Mouse (Mus musculus): ENCODE data around the gene Gipc1. TPM values are rescaled to one million over a fixed set of nuclear protein-coding genes. Genes with fewer than 3 reads are reported as not detected.

Gene Gipc1
- 12.6 and 14.6 TPM in 2 replicates for total RNA-seq (2014; rRNA removed)
- 14.5 and 15.7 TPM in 2 replicates for polyA plus RNA-seq (2012; rRNA removed)

- H3K27me3 ChIP-seq (ENCODE audit: control insufficient read depth, insufficient read depth, low read length), result no peaks in the 10 kb centered on the region
- TF ChIP-seq POLR2A (IDR thresholded peaks at IDR 0.05; ENCODE audit: extremely low read depth, insufficient read depth, low read length) (no peak), CTCF (IDR thresholded peaks at IDR 0.05; ENCODE audit: low read depth, low read length) (no peak)
- WGBS, result 3% methylated on average over 50 of the region's 50 CpGs
- H3K9ac ChIP-seq (ENCODE audit: low read depth, low read length), result peak within 1 kb of the TSS; percentile 84
- H3K79me2 ChIP-seq (ENCODE audit: control insufficient read depth, insufficient read depth, low read length), result no peaks in the 10 kb centered on the region
- H3K4me1 ChIP-seq (ENCODE audit: control insufficient read depth, insufficient read depth, low read length), result peaks cover 5% of the 10 kb centered on the region
- H3K36me3 ChIP-seq (ENCODE audit: control insufficient read depth, insufficient read depth, low read length), result no peaks in the 10 kb centered on the region
- H3K27ac ChIP-seq (replicated peaks; ENCODE audit: insufficient read depth, low read depth, low read length), result 0 out of 2 replicates have a peak within 1 kb of the TSS, but pooled peaks have one; percentile 13
- peak; percentile 91 for DNase-seq (ENCODE audit: extremely low read depth, low read depth, low spot score)
- peak within 1 kb of the TSS; percentile 77 for H3K4me3 ChIP-seq (ENCODE audit: insufficient read depth, low read depth, low read length)
Measured at GRCm38 (mm10) chr8:83652030-83652743, at the start of gene Gipc1. TSS of gene Gipc1 (plus strand) at chr8:83652677.

- TF ChIP-seq CTCF (IDR thresholded peaks at IDR 0.05; ENCODE audit: low read depth, low read length) (no peak), POLR2A (IDR thresholded peaks at IDR 0.05; ENCODE audit: extremely low read depth, insufficient read depth, low read length) (peak; percentile 98)
- under 1% methylated on average over 69 of the region's 69 CpGs for WGBS
- H3K4me3 ChIP-seq (ENCODE audit: insufficient read depth, low read depth, low read length), result peak within 1 kb of the TSS; percentile 89
- H3K79me2 ChIP-seq (ENCODE audit: control insufficient read depth, insufficient read depth, low read length), result peaks cover 8% of the 10 kb centered on the region; the same call in 1 of the 2 replicates
- H3K9ac ChIP-seq (ENCODE audit: low read depth, low read length), result peak within 1 kb of the TSS; percentile 95
- no peaks in the 10 kb centered on the region for H3K27me3 ChIP-seq (ENCODE audit: control insufficient read depth, insufficient read depth, low read length)
- H3K27ac ChIP-seq (replicated peaks; ENCODE audit: insufficient read depth, low read depth, low read length), result peak within 1 kb of the TSS; percentile 90
- DNase-seq (ENCODE audit: extremely low read depth, low read depth, low spot score), result peak; percentile 90
- H3K4me1 ChIP-seq (ENCODE audit: control insufficient read depth, insufficient read depth, low read length), result peaks cover 13% of the 10 kb centered on the region
- H3K36me3 ChIP-seq (ENCODE audit: control insufficient read depth, insufficient read depth, low read length), result peaks cover 19% of the 10 kb centered on the region
Measured at GRCm38 (mm10) chr8:83607661-83608397, 44.6 kb upstream of the Gipc1 start, which contains the start of the genes Tecr and Dnajb1. TSS of gene Tecr (minus strand) at chr8:83607971. TSS of gene Dnajb1 (plus strand) at chr8:83608193.

- Histone ChIP-seq H3K4me1 (ENCODE audit: control insufficient read depth, insufficient read depth, low read length) (peaks cover 13% of the 10 kb centered on the region), H3K9ac (ENCODE audit: low read depth, low read length) (peak overlapping the region; percentile 95), H3K27me3 (ENCODE audit: control insufficient read depth, insufficient read depth, low read length) (no peaks in the 10 kb centered on the region), H3K4me3 (ENCODE audit: insufficient read depth, low read depth, low read length) (peak overlapping the region; percentile 89), H3K36me3 (ENCODE audit: control insufficient read depth, insufficient read depth, low read length) (peaks cover 21% of the 10 kb centered on the region), H3K27ac (replicated peaks; ENCODE audit: insufficient read depth, low read depth, low read length) (peak overlapping the region; percentile 90), H3K79me2 (ENCODE audit: control insufficient read depth, insufficient read depth, low read length) (peaks cover 8% of the 10 kb centered on the region; the same call in 1 of the 2 replicates)
- peak; percentile 59 for DNase-seq (ENCODE audit: extremely low read depth, low read depth, low spot score)
- under 1% methylated on average over 51 of the region's 51 CpGs for WGBS
- TF ChIP-seq POLR2A (IDR thresholded peaks at IDR 0.05; ENCODE audit: extremely low read depth, insufficient read depth, low read length), result no peak
Measured at GRCm38 (mm10) chr8:83608398-83608829, 44.1 kb upstream of the Gipc1 start.

- H3K36me3 ChIP-seq (ENCODE audit: control insufficient read depth, insufficient read depth, low read length), result peaks cover 21% of the 10 kb centered on the region
- H3K27ac ChIP-seq (replicated peaks; ENCODE audit: insufficient read depth, low read depth, low read length), result no peak overlapping the region
- no peak for DNase-seq (ENCODE audit: extremely low read depth, low read depth, low spot score)
- H3K4me1 ChIP-seq (ENCODE audit: control insufficient read depth, insufficient read depth, low read length), result peaks cover 13% of the 10 kb centered on the region
- H3K9ac ChIP-seq (ENCODE audit: low read depth, low read length), result peak overlapping the region; percentile 15; the same call in 1 of the 2 replicates
- TF ChIP-seq POLR2A (IDR thresholded peaks at IDR 0.05; ENCODE audit: extremely low read depth, insufficient read depth, low read length) (no peak), CTCF (IDR thresholded peaks at IDR 0.05; ENCODE audit: low read depth, low read length) (no peak)
- H3K4me3 ChIP-seq (ENCODE audit: insufficient read depth, low read depth, low read length), result peak overlapping the region; percentile 89
- 18% methylated on average over 9 of the region's 9 CpGs for WGBS
- no peaks in the 10 kb centered on the region for H3K27me3 ChIP-seq (ENCODE audit: control insufficient read depth, insufficient read depth, low read length)
- peaks cover 8% of the 10 kb centered on the region; the same call in 1 of the 2 replicates for H3K79me2 ChIP-seq (ENCODE audit: control insufficient read depth, insufficient read depth, low read length)
Measured at GRCm38 (mm10) chr8:83609086-83609485, 43.4 kb upstream of the Gipc1 start.

GRCm38 (mm10) chr8:83609547-83610180 lies 42.8 kb upstream of the Gipc1 start:
- Histone ChIP-seq H3K79me2 (ENCODE audit: control insufficient read depth, insufficient read depth, low read length) (peaks cover 8% of the 10 kb centered on the region; the same call in 1 of the 2 replicates), H3K9ac (ENCODE audit: low read depth, low read length) (no peak overlapping the region), H3K4me1 (ENCODE audit: control insufficient read depth, insufficient read depth, low read length) (peaks cover 13% of the 10 kb centered on the region), H3K27me3 (ENCODE audit: control insufficient read depth, insufficient read depth, low read length) (no peaks in the 10 kb centered on the region), H3K4me3 (ENCODE audit: insufficient read depth, low read depth, low read length) (no peak overlapping the region), H3K36me3 (ENCODE audit: control insufficient read depth, insufficient read depth, low read length) (peaks cover 21% of the 10 kb centered on the region), H3K27ac (replicated peaks; ENCODE audit: insufficient read depth, low read depth, low read length) (no peak overlapping the region)
- 90% methylated on average over 10 of the region's 10 CpGs for WGBS
- DNase-seq (ENCODE audit: extremely low read depth, low read depth, low spot score), result peak; percentile 13
- no peak for TF ChIP-seq CTCF (IDR thresholded peaks at IDR 0.05; ENCODE audit: low read depth, low read length)
- no peak for TF ChIP-seq POLR2A (IDR thresholded peaks at IDR 0.05; ENCODE audit: extremely low read depth, insufficient read depth, low read length)

Measured in liver, adult 2 months (tissue).